Mouse (Mus musculus) small intestine, adult 2 months (tissue): ENCODE data around the gene Atad2b.

Experiments
- CTCF ChIP-seq: fragments of 200-500 bp; IDR thresholded peaks from 2 replicates; pipeline ENCODE4 v1.5.1; 2012; ENCODE audit warnings: low read depth, mild to moderate bottlenecking, control low read depth, inconsistent platforms, low read length, moderate library complexity, mixed read lengths; ENCODE audit not compliant: insufficient replicate concordance, insufficient read length; ENCODE audit errors: extremely low read depth
- POLR2A ChIP-seq: fragments of 200-500 bp; IDR thresholded peaks from 2 replicates; pipeline ENCODE4 v1.6.1; 2012; ENCODE audit warnings: low read depth, mild to moderate bottlenecking, control low read depth, inconsistent platforms, low read length, moderate library complexity

DNA sequence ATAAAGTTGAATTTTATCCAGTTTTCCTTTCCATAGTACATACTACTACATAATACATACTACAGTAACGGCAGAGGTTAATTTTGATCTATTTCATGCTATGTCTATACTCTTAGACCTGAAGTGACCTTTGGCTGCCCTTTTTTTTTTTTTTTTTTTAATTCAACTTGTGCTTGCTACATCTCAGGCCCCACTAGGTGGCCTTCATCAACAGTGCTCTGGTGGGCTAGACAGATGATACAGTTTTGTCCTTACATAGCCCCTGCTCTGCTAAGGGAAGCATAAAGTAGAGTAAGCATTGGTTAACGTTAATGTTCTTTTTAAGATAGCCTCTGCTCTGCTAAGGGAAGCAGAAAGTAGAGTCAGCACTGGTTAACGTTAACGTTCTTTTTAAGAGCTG lies 131.0 kb downstream of the Atad2b start:
- TF ChIP-seq CTCF (no peak), POLR2A (no peak)
